Mouse (Mus musculus): ENCODE results near the gene Pptc7.

DNA sequence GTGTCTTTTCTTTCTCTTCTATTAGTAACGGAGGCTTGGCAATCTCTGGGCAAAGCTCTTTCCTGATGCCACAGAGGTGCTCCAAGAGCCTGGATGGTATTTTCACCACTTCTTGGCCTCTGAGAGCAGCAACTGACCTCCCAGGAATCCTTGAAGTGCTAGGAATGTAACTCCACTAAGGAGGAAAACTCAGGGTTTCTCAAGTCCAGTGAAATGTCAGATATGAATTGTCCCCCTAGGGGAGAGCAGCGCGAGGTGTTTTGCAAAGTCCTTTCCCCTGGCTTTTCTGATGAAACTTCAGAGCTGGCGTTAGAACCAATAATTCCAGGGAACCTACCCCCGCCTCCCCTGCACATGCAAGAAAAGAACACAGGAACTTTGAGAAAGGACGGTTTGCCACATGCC, 3.7 kb upstream of the Pptc7 start:
- TF ChIP-seq POLR2A (IDR thresholded peaks at IDR 0.05; ENCODE audit: borderline replicate concordance, extremely low read depth, insufficient read depth, insufficient read length, poor library complexity, severe bottlenecking) = no peak
- no peak for TF ChIP-seq CTCF (IDR thresholded peaks at IDR 0.05; ENCODE audit: borderline replicate concordance, extremely low read depth, insufficient read depth, insufficient read length)
